Mouse (Mus musculus): ENCODE measurements around the gene Fam173a. TPM values are rescaled to one million over a fixed set of nuclear protein-coding genes. Genes with fewer than 3 reads are reported as not detected.
"Not testable (repeated sequence)": the region's sequence is repeated elsewhere in the genome, so short reads cannot be mapped to it uniquely, and the experiment has no call there.

Gene Fam173a
- polyA plus RNA-seq, 1 experiment from 2014 or later = 79.1 TPM

DNA sequence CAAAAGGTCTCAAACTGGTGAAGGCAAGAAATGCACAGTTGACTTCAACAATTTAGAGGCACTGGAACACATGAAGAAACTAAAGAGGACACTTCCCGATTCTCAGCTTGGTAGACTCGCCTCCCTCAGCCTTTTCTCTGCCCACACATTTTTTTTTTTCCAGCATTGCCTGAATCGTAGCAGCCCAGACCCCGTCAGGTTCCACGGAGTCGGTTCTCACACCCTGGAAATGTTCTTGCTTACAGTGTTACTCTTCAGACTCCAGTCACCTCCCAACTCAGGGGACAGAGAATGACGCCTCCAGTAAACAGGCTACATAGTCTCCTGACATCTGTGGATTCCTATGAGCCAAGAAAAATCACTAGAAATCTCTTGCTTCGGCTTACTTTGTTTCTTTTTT, 32.6 kb downstream of the Fam173a start:
- Histone ChIP-seq H3K9me3 (no peaks in the 10 kb centered on the region), H3K36me3 (replicated peaks) (no peaks in the 10 kb centered on the region)

DNA sequence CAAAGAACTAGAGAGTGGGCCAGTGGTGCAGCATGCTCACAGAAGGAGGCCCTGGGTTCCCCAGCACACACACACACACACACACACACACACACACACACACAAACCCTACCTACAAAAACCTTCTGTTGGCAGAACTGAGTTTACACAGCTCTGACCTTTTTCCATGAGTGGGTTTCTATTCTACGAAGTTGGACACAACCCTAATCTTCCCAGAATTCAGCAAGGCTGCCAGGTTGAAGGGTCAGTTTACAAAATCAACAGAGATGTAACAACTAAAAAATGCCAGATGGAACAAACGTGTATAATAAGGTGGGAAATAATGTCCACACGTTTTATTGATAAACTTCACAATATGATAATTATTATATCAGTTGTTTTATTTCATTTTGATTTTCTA, 35.0 kb downstream of the Fam173a start:
- H3K9me3 ChIP-seq = no peaks in the 10 kb centered on the region
- 77% methylated on average over 3 of the region's 3 CpGs for WGBS
- no peak overlapping the region for H3K27ac ChIP-seq
- no peak for DNase-seq (ENCODE audit: extremely low spot score, low spot score)
- 0 out of 2 replicates have a peak, but pooled peaks cover 7% of the 10 kb centered on the region for H3K27me3 ChIP-seq (ENCODE audit: poor library complexity, severe bottlenecking)
- no peak overlapping the region for H3K4me3 ChIP-seq
- peaks cover 26% of the 10 kb centered on the region; the same call in 1 of the 2 replicates for H3K4me1 ChIP-seq
- no peaks in the 10 kb centered on the region for H3K36me3 ChIP-seq (replicated peaks)

More for the DNA sequence above, 32.6 kb downstream of the Fam173a start:
- Histone ChIP-seq H3K27ac (no peak overlapping the region), H3K27me3 (ENCODE audit: poor library complexity, severe bottlenecking) (0 out of 2 replicates have a peak, but pooled peaks cover 3% of the 10 kb centered on the region), H3K4me3 (no peak overlapping the region), H3K4me1 (peaks cover 21% of the 10 kb centered on the region; the same call in 1 of the 2 replicates)
- DNase-seq (ENCODE audit: extremely low spot score, low spot score) = no peak
- 82% methylated on average over 8 of the region's 8 CpGs for WGBS

DNA sequence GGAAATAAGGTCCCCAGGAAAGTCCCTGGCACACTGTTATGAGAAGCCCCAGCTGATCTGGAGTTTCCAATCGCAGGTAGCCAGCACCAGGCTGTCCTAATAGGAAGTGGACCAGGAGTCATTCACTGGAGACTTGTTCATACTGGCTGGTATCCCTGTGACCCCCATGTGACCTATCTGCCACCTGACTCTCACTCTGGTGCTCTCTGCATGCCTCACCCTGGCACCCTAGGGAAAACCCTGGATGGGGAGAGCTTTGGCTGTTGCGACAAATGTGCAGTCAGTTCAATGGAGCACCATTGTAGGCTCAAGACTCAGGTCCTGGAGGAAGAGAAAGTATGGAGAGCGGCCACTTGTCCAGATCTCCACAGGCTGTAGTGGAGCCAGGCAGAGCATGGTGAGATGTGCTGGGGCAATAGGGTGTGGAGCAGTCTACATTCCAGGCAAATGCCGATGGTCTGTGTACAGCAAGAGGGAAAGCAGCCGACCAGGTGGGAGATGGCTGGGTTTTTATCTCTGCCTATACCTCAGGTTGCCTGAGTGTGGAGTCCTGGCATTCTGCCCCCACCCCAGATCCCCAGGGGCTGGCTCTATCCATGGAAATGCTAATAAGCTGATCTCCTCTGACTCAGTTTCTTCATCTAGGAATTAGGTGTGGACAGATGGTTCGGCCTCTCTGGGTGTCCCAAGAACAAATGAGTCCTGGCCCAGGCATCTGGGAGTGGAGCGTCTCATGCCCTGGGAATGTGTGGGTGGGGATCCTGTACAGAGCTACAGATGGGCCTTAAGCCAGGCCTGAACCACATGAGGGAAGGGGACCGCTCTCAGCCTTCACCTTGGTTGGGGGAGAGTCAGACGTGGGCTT, 36.1 kb downstream of the Fam173a start:
- DNase-seq (ENCODE audit: extremely low spot score, low spot score) = no peak
- Histone ChIP-seq H3K4me1 (peaks cover 20% of the 10 kb centered on the region; the same call in 1 of the 2 replicates), H3K4me3 (no peak overlapping the region), H3K27ac (no peak overlapping the region), H3K27me3 (ENCODE audit: poor library complexity, severe bottlenecking) (0 out of 2 replicates have a peak, but pooled peaks cover 7% of the 10 kb centered on the region), H3K9me3 (no peaks in the 10 kb centered on the region), H3K36me3 (replicated peaks) (no peaks in the 10 kb centered on the region)
- whole genome bisulfite sequencing = 88% methylated on average over 9 of the region's 9 CpGs

DNA sequence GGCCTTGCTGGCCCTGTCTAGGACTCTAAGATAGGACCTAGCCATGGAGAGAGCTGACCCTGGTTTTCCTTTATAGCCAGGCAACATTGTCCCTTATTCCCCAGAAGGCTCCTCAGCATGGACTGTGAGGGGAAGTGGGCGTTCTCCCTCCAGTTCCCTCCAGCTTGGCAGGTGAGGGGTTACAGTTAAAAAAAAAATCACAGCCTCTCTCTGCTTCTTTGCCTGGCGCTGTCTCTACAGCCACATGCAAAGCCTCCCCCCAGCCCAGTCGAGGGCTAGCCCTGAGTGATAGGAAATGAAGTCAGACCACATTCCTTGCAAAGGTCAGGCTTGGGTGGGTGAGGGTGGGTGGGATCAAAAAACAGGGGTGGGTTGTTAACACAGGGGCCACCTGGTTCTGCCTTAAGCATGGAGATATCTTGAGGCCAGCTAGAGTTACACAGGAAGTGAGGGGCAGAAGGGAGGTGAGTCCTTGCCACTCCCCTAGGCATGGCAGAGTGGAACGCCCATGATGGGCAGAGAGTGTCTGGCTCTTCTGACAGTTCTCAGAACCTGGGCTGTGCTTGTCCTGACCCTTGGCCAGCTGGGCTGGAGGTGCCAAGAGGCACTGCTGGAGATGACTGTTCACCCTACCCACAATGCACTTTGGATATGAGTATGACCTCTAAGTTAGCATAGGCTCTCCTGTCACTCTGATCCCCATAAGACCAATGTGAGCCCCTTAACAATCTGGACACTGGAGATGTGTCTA, 36.9 kb downstream of the Fam173a start:
- H3K4me1 ChIP-seq = peaks cover 20% of the 10 kb centered on the region; the same call in 1 of the 2 replicates
- H3K27me3 ChIP-seq (ENCODE audit: poor library complexity, severe bottlenecking) = 0 out of 2 replicates have a peak, but pooled peaks cover 7% of the 10 kb centered on the region
- H3K36me3 ChIP-seq (replicated peaks) = no peaks in the 10 kb centered on the region
- H3K4me3 ChIP-seq = no peak overlapping the region
- WGBS = 66% methylated on average over 4 of the region's 4 CpGs
- 0 out of 2 replicates have a peak overlapping the region, but pooled peaks have one; percentile 8 for H3K27ac ChIP-seq
- H3K9me3 ChIP-seq = no peaks in the 10 kb centered on the region
- DNase-seq (ENCODE audit: extremely low spot score, low spot score) = no peak

DNA sequence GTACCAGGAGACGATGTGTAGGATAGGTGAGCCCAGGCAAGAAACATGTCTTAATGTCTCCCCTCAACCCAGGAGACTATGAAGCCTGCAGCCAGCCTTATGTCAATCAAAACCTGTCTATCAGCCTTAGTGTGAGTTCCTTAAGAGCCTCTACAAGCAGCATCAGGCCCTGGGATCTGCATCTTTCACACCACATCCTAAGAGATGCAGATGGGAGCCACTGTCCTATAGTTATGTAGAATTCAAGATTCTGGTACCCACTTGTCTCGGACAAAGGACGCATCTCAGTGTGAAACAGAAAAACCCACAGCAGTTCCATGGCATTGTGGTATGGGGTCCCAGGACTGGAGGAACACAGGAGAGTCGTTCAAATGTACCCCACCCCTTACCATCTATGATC, 37.6 kb downstream of the Fam173a start:
- no peak for DNase-seq (ENCODE audit: extremely low spot score, low spot score)
- H3K27me3 ChIP-seq (ENCODE audit: poor library complexity, severe bottlenecking) = 0 out of 2 replicates have a peak, but pooled peaks cover 7% of the 10 kb centered on the region
- H3K4me3 ChIP-seq = no peak overlapping the region
- peaks cover 20% of the 10 kb centered on the region; the same call in 1 of the 2 replicates for H3K4me1 ChIP-seq
- 0 out of 2 replicates have a peak overlapping the region, but pooled peaks have one; percentile 35 for H3K27ac ChIP-seq
- H3K9me3 ChIP-seq = no peaks in the 10 kb centered on the region
- H3K36me3 ChIP-seq (replicated peaks) = no peaks in the 10 kb centered on the region
- WGBS = 84% methylated on average over 4 of the region's 4 CpGs

DNA sequence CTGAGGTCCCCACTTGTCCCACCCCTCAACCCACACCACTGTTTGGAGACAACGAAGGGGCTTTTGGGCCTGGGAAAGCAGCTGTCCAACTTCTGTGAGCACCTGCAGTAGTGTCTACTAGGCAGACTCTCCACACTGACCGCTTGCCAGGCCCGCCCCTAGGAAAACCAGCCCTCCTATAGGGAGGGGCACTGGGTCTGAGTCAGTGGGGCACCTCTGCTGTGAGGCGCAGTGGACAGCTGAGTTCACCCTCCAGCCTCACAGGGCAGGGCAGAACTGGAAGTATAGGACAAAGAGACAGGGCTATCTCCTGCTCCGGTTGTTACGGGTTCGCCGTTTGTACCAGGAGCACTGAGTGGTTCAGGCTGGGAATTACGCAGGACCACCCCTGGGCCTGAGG, 38.5 kb downstream of the Fam173a start, which contains the start of gene Msln:
Gene Msln, minus strand, starts transcription at position 138 of the 400 bp plus-strand sequence.
- H3K27me3 ChIP-seq (ENCODE audit: poor library complexity, severe bottlenecking) = 0 out of 2 replicates have a peak, but pooled peaks cover 5% of the 10 kb centered on the region
- no peak within 1 kb of the TSS for H3K4me3 ChIP-seq
- H3K9me3 ChIP-seq = no peaks in the 10 kb centered on the region
- H3K36me3 ChIP-seq (replicated peaks) = no peaks in the 10 kb centered on the region
- peaks cover 20% of the 10 kb centered on the region; the same call in 1 of the 2 replicates for H3K4me1 ChIP-seq
- DNase-seq (ENCODE audit: extremely low spot score, low spot score) = no peak
- 85% methylated on average over 9 of the region's 9 CpGs for WGBS
- H3K27ac ChIP-seq = 0 out of 2 replicates have a peak within 1 kb of the TSS, but pooled peaks have one; percentile 35

DNA sequence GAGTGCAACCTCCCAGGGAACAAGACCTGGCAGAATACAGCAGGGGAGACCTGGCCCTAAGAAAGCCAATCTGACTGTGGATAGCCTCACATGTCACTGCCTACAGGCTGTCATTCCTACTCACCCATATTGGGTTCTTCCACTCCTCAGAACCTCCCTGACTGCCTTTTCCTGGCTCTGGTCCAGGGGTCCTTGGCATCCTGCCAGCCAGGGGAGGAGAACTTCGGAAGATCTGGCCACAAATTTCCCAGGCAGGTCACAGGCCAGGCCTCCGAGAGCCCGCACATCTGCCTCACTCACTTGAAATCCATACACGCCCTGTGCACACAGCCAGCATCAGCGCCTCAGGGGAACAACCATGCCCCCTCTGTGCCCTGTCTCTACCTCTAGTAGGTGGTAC, 41.3 kb downstream of the Fam173a start:
- H3K9me3 ChIP-seq = no peaks in the 10 kb centered on the region
- H3K4me3 ChIP-seq = no peak overlapping the region
- 0 out of 2 replicates have a peak, but pooled peaks cover 4% of the 10 kb centered on the region for H3K27me3 ChIP-seq (ENCODE audit: poor library complexity, severe bottlenecking)
- H3K27ac ChIP-seq = no peak overlapping the region
- no peak for DNase-seq (ENCODE audit: extremely low spot score, low spot score)
- no peaks in the 10 kb centered on the region for H3K36me3 ChIP-seq (replicated peaks)
- peaks cover 17% of the 10 kb centered on the region; the same call in 1 of the 2 replicates for H3K4me1 ChIP-seq
- 85% methylated on average over 5 of the region's 5 CpGs for WGBS

DNA sequence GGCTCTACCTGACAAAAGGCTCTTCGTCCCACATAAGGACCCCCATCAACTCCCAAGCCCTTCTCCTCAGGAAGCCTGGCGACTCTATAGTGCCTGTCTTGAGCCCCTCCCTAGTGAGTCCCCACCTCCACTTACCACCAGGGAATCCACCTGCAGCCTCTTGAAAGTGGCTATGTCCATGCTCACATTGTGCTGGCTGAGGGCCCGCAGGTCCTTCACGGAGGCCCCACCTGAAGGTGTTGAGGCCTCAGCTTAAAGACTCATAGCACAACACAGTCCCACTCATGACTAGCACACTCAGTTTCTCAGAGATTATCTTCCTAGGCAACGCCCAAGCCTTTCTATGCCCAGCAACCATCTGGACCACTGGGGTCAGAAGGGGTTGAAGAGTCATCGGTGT, 43.4 kb downstream of the Fam173a start:
- no peak for DNase-seq (ENCODE audit: extremely low spot score, low spot score)
- Histone ChIP-seq H3K36me3 (replicated peaks) (no peaks in the 10 kb centered on the region), H3K4me3 (no peak overlapping the region), H3K27me3 (ENCODE audit: poor library complexity, severe bottlenecking) (0 out of 2 replicates have a peak, but pooled peaks cover 2% of the 10 kb centered on the region), H3K4me1 (peaks cover 9% of the 10 kb centered on the region; the same call in 1 of the 2 replicates), H3K9me3 (no peaks in the 10 kb centered on the region), H3K27ac (no peak overlapping the region)
- 86% methylated on average over 6 of the region's 6 CpGs for WGBS

DNA sequence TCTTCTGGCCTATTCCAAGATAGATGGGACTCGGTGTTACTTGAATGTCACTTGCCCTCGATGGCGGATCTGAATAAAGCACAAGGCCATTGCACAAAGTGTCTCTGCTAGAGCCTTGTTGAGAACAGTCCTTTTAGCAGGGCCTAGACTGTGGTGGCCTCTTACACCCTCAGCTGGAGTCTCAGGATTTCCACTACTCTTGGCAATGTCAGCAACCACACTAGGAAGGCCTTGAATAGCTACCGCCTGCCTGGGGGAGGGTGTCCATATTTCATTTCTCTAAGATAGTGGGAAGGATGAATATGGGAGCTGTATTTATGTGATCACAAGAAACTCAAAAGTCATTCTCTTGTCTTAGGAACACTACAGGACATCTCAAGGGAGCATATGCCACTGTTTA, 44.5 kb downstream of the Fam173a start:
- Histone ChIP-seq H3K27ac (no peak overlapping the region), H3K27me3 (ENCODE audit: poor library complexity, severe bottlenecking) (peaks cover under 1% of the 10 kb centered on the region; the same call in 1 of the 2 replicates), H3K36me3 (replicated peaks) (no peaks in the 10 kb centered on the region), H3K4me1 (peaks cover 5% of the 10 kb centered on the region; the same call in 1 of the 2 replicates), H3K4me3 (no peak overlapping the region), H3K9me3 (no peaks in the 10 kb centered on the region)
- no peak for DNase-seq (ENCODE audit: extremely low spot score, low spot score)
- WGBS = 93% methylated on average over 4 of the region's 4 CpGs

DNA sequence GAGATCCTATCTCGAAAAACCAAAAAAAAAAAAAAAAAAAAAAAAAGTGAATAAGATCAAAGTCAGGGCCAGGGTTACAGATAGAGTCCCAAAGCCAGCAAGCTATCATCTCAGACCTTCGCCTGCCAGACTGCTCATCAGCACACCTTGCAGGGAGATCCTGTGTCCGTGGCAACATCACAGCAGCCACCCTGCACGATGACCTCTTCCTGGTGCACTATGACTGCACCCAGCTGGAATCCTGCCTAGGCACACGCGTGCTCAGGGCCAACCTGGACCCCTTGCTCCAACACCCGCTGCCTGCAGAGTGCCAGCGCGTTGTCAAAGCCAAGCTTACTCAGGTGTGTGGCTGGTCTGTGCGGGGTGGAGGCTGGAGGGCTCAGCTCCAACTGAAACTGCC, 48.4 kb downstream of the Fam173a start:
- peaks cover 5% of the 10 kb centered on the region; the same call in 1 of the 2 replicates for H3K4me1 ChIP-seq
- peaks cover 5% of the 10 kb centered on the region; the same call in 1 of the 2 replicates for H3K27me3 ChIP-seq (ENCODE audit: poor library complexity, severe bottlenecking)
- 83% methylated on average over 10 of the region's 10 CpGs for WGBS
- H3K9me3 ChIP-seq = no peaks in the 10 kb centered on the region
- no peak for DNase-seq (ENCODE audit: extremely low spot score, low spot score)
- no peak overlapping the region for H3K4me3 ChIP-seq
- H3K36me3 ChIP-seq (replicated peaks) = no peaks in the 10 kb centered on the region
- no peak overlapping the region for H3K27ac ChIP-seq

DNA sequence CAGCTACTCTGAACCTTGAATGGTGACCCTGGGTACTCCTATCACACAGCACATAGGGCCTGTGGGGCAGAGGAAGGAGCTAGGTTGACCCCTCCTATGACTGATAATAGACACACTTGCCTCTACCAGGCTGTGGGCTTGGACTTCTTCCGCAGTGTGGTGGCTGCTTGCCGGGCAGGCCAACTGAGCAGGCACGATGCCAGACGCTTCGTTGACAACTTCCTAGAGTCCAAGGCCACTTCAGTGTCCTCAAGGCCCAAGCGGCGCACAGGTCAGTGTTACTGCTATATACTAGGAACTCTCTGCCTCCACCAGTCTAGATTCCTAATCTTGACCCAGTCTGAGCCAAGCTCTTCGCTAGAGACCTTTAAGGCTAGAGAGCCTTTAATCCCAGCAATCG, 48.9 kb downstream of the Fam173a start:
- Histone ChIP-seq H3K4me1 (peaks cover 5% of the 10 kb centered on the region; the same call in 1 of the 2 replicates), H3K4me3 (no peak overlapping the region), H3K27me3 (ENCODE audit: poor library complexity, severe bottlenecking) (peaks cover 5% of the 10 kb centered on the region; the same call in 1 of the 2 replicates), H3K36me3 (replicated peaks) (no peaks in the 10 kb centered on the region), H3K27ac (no peak overlapping the region), H3K9me3 (no peaks in the 10 kb centered on the region)
- no peak for DNase-seq (ENCODE audit: extremely low spot score, low spot score)
- 95% methylated on average over 9 of the region's 9 CpGs for WGBS

DNA sequence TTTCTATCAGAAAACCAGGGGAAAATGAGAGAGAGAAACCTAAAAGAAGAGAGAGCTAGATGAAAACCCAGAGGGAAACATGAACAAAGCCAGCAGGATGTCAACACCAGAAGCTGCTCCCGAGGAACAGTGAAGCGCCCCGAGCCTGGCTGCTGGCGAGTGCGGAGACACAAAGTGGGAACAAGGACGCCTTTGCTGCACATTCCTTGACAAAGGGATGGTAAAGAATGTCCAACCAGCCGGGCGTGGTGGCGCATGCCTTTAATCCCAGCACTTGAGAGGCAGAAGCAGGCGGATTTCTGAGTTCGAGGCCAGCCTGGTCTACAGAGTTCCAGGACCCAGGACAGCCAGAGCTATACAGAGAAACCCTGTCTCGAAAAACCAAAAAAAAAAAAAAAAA, 51.2 kb downstream of the Fam173a start:
- WGBS = 77% methylated on average over 12 of the region's 12 CpGs
- H3K27ac ChIP-seq; H3K9me3 ChIP-seq; H3K4me1 ChIP-seq; H3K4me3 ChIP-seq; H3K27me3 ChIP-seq (ENCODE audit: poor library complexity, severe bottlenecking); H3K36me3 ChIP-seq (replicated peaks); DNase-seq (ENCODE audit: extremely low spot score, low spot score): not testable (repeated sequence)
